Mouse (Mus musculus) regulatory T cell (primary cell): Measurements from ENCODE around the gene Gm49361.
"Not testable (repeated sequence)": the region's sequence is repeated elsewhere in the genome, so short reads cannot be mapped to it uniquely, and the experiment has no call there.

Experiments
- in situ Hi-C: fragments of 300-600 bp; cut with MboI, MseI; formaldehyde crosslinking; loops from one replicate; pipeline ENCODE4 v1.15.1; 2025; ENCODE audit warnings: high pct_unique_total_duplicates

Gm49361 gene

GRCm38 (mm10) chr14:57746001-57746771, at the start of gene Gm49361:
Gene Gm49361 (minus strand): TSS chr14:57746103.
- in situ Hi-C loops = no loop called here

DNA sequence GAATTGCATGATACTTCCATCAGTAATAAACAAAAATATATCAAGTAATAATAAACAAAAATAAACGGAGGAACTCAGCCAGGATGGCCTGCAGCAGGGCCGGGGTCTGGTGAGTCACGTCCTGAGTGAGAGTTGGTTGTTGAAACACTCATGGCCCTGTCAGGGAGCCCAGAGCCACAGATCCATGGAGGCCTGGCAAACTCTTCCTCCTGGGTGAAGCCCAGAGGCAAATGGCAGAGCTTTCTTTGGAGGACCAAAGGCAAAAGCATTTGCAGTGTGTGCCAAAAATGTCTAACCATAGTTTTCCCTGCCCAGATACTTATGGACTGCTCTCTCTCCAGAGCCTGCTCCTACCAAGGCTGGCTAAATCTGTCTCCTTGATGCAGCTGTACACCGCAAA, 45.3 kb upstream of the Gm49361 start:
- in situ Hi-C loops = no loop called here

DNA sequence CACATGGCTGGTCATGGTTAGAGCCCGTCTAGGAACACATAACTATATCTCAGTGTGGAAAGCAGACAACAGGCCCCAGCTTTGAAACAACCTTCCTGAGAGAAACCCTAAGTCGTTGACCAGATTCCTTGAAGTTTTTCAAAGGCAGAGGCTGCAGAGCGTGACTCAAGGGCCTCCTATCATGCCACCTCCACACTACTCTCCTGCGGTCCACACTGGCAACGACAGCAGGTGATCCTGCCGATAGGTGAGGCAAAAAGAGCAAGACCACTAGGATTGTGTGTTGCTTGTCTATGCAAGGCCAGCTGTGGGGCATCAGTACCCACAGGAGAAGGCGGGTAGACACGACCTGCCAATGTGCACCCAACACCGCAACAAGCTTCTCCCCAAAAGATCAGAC, 43.9 kb upstream of the Gm49361 start:
- in situ Hi-C loops = no loop called here

GRCm38 (mm10) chr14:57789311-57789710, 43.4 kb upstream of the Gm49361 start:
- in situ Hi-C loops = no loop called here

DNA sequence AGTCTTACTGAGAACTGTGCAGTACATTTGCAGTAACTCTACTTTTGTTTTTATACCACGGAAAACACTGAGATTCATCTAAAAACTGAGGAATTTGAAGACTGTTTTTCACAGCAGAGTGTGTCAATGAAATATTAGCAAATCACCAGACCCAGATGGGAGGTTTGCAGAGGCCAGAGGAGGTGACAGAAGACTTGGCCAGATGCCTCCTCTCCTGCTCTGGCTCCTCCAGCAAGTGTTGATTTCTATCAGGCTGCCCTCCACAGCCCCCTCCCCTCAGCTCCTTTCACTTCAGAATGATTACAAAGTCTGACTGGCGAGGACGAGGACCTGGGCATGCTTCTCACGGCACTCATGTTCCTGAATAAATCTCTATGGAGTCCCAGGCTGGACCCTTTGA, 41.5 kb upstream of the Gm49361 start:
- in situ Hi-C loops = no loop called here

DNA sequence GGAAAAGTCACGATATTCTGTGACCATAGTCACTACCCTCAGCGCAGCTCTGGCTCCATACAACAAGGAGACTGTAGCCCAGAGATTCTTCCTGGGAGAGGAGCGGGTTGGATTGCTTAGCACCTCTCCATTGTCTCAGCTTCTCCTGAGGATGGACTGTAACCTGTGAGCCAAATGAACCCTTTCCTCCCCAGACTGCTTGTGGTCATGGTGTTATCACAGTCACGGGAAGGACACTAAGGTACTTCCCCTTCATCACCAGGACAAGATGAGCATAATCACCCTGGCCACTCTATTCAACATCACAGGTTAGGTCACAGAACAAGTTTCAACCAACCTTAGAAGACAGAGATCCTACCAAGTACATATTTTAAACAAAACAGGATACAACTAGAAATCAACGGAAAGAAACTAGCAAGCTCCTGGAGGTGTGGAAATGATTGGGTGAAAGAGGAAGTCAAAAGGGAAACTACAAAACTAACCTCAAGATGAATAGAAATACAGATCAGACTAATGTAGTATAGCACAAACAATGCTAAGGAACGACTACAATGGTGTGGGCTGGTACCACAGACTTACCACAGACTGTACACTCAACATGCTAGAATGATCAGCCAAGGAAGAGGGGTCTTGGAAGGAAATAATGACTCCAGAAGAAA, 26.4 kb upstream of the Gm49361 start:
- in situ Hi-C loops = no loop called here

DNA sequence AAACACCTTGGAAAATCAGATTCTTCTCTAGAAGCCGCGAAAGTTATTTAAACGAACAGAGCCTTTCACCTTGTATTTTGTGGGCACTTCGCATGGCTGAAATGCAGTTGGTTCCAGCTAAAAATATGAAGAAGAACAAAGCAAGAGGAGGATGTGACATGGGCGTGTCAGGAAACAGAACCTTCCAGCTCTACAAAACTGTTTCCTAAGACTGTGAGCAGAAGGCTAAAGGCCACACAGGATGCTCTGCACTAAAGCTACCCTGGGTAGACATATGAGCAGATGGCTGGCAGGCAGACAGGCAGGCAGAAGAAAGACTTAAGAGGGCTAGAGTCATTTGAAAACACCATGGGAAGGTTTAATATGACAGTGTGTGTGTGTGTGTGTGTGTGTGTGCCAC, 23.2 kb upstream of the Gm49361 start:
- in situ Hi-C loops = no loop called here

DNA sequence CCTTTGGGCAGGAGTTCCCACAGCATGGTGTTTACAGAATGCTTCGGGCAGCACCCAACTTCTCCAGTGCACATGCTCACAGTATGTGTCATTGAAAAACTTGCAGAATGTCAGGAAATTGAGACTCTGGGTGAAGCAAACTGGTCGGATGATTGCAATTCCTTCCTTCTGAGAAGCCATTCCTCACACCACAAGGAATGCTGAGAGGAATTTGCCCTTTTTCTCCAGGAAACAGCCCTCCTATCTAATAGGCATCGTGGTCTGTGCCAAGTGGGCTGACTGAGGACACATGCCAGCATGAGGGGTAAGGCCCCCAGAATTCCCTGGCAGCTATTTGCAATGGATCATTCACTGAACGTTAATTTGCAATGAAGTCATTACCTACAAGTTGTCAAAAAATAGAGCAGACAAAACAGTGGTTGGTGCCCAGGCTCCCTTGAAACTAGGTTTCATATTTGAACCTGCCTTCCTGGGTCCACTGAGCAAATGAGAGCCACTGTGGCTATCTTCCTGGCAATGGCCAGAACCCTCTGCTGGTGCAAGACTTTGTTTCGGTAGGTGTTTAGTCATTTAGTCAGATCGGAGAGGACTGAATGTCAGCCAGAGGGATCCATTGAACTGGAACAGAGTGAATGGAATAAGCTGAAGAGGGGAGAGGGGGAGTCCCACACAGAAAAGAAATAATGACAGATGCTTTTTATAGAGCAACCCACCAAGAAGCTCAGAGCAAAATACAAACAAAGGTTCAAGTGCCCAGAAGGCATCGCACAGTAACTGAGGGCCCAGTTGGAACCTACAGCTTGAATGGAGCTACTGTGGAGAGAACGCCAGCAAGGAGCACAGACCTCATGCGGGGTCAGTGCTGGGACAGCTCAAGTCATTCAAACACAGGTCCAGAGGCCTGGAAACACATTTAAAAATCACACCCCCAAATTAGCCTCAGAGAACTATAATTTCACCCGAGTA, 14.8 kb upstream of the Gm49361 start:
- in situ Hi-C loops = no loop called here

GRCm38 (mm10) chr14:57758237-57758636, 12.3 kb upstream of the Gm49361 start, which contains the start of gene Lats2:
Gene Lats2 (minus strand): TSS chr14:57758388.
- in situ Hi-C loops = loop anchor here (5.0 kb wide), 1 partner anchor 61 kb away; no protein-coding TSS in a partner anchor

DNA sequence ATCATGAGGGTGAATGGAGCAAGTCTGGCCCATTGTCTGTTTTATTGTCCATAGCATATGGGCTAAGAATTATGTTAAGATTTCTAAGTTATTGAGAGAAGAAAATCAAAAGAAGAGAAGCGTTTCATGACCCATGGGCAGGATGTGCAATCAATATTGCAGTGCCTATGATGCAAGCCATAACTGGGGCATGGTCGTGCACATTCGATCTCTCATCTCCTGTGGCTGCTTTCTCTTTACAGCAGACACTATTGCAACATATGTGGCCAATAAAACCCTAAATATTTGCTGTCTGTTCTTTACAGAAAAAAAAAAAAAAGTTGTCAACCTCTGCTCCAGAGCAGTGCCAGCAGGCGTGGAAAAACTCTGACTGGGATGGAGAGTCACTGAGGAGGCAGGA, 10.2 kb upstream of the Gm49361 start:
- in situ Hi-C loops = loop anchor here (5.0 kb wide), 1 partner anchor 59 kb away; no protein-coding TSS in a partner anchor

DNA sequence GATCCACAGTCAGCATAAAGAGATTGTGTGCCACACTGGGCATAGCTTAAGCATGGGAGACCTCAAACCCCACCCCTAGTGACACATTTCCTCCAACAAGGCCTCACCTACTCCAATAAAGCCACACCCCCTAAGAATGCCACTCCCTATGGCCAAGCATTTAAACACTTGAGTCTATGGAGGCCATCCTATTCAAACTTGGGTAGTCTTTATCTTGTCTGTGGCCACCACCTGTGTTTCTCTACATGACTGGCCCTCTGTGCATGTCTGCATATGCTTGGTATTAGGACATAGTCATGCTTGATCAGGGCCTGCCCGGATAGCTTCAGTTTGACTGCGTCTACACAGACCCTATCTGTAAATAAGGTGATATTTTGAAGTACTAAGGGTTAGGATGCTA, 9.8 kb upstream of the Gm49361 start:
- in situ Hi-C loops = loop anchor here (5.0 kb wide), 1 partner anchor 58 kb away; no protein-coding TSS in a partner anchor

DNA sequence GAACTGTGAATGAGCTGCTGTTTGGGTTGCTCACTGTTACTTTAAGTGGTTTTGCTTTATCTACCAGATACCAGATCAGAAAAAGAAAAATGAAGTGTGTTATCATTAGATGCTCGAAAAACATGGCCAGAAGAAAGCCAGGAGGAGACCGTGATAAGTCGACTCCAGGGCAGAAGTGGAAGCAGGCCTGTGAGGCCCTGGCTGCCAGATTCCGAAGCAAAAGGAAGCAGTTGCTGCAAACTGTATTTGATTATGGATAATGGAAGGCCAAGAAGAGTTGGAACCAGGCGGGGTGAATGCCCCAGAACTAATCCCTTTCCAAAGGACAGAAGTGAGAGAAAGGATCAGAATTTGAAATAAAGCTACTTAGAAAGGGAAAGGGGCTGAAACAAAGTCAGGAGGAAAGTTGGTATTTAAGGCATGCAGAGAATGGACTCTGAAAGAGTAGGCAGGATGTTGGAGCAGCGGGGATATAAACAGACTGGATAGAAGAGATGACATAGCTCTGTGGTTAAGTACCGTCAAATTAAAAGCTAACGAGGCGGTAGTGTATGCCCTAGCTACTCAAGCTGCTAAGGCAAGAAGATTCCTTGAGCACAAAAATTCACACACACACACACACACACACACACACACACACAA, 7.6 kb upstream of the Gm49361 start:
- in situ Hi-C loops = no loop called here

DNA sequence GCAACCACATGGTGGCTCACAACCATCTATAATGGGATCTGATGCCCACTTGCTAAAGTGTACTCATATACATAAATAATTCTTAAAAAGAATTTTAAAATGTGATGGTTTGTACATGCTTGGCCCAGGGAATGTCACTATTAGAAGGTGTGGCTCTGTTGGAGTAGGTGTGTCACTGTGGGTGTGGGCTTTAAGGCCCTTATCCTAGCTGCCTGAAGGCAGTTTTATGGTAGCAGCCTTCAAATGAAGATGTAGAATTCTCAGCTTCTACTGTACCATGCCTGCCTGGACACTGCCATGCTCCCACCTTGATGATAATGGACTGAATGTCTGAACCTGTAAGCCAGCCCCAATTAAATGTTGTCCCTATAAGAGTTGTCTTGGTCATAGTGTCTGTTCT, 5.1 kb upstream of the Gm49361 start:
- in situ Hi-C loops = not testable (repeated sequence)

- in situ Hi-C loops = no loop called here
Observed at GRCm38 (mm10) chr14:57749501-57749900, 3.6 kb upstream of the Gm49361 start.

- in situ Hi-C loops = no loop called here
Observed at GRCm38 (mm10) chr14:57745291-57745969, 473 bp downstream of the Gm49361 start.

GRCm38 (mm10) chr14:57744547-57744946, 1.4 kb downstream of the Gm49361 start:
- in situ Hi-C loops = no loop called here

GRCm38 (mm10) chr14:57740651-57741050, 5.3 kb downstream of the Gm49361 start:
- in situ Hi-C loops = no loop called here

- in situ Hi-C loops = loop anchor here (5.0 kb wide), 1 partner anchor 65 kb away; no protein-coding TSS in a partner anchor
Observed at GRCm38 (mm10) chr14:57737089-57737488, 8.8 kb downstream of the Gm49361 start.

DNA sequence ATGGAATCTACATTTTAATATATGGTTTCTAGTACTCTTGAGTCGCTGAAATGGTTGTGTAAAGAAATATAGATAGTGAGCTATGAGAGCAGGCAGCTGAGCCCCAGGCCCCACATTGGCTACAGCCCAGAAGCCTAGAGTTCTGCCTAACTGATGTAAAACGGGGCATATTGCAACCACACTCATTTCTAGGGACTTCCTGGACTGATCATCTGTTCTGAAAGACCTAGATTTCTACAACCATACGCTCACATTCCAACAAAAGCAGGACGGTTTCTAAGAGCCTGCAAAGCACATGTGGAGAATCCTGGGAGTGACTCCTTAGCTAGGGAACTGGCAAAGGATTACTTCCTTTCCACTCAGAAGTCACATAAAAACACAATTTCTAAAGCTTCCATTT, 9.8 kb downstream of the Gm49361 start:
- in situ Hi-C loops = loop anchor here (5.0 kb wide), 1 partner anchor 66 kb away; no protein-coding TSS in a partner anchor

DNA sequence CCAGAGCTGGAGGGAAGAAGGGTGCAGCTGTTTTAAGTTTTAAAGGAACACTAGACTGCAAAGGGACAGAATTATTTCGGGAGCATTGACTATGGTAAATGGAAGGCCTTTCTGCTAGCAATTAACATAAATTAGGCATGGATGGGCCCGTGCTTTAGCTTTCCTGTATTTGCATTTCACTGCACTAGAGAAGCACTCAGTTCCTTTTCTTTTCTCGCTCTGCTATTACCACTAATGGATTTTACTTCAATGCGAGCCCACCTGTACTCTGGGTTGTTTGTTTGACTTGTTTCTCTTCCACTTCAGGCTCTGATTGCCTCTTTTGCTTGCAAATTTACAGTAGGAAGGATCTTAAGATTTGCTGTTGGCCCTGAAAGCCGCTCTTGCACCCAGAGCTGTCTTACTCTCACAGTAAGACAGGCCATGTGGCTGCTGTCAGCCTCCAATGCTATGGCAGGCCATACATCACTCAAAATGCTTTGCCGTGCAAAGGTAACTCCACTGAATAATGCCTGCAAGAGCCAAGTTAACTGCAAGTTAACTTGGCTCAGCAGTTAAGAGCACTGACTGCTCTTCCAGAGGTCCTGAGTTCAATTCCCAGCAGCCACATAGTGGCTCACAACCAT, 13.1 kb downstream of the Gm49361 start:
- in situ Hi-C loops = no loop called here
